Mouse (Mus musculus) layer of hippocampus, adult 9-11 months (tissue): ENCODE measurements around the gene Elmsan1.

Experiments used
- DNase-seq: peaks from one replicate; pipeline ENCODE4 v3.0.0; 2022

Elmsan1 gene

DNA sequence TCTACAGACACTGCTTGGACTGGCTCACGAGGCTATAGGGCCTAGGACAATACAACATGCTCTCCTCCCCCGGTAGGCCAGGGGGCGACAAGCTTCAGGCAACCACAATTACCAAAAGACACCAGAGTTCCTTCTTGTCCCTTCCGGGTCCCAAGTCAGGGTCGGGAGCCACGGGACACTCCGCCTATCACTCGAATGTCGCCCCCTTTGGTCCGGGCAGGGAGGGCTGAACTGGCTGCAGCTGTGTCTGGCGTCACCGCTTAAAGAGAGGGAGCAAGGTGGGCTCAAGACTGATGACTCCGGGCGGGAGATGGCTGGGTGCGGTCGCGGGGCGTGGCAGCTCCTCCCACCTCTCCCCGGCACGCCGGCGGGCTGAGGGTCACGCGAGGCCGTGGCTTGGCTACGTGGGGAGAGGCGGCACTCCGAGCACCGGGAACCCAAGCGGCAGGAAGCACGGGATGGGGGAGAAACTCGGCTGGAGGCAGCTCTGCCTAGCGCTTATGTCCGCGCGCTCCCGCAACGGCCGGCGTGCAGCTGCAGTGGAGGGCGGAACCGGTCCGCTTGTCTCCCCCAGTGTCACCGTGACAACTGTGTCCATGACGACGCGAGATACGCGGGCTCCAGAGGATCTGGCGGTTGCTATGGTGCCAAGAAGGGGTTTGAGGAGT, 70.6 kb downstream of the Elmsan1 start, which contains the start of gene Pnma1:
Gene Pnma1 (minus strand): TSS at position 536 of the 668 bp plus-strand sequence.
- DNase-seq, result peak; percentile 84

DNA sequence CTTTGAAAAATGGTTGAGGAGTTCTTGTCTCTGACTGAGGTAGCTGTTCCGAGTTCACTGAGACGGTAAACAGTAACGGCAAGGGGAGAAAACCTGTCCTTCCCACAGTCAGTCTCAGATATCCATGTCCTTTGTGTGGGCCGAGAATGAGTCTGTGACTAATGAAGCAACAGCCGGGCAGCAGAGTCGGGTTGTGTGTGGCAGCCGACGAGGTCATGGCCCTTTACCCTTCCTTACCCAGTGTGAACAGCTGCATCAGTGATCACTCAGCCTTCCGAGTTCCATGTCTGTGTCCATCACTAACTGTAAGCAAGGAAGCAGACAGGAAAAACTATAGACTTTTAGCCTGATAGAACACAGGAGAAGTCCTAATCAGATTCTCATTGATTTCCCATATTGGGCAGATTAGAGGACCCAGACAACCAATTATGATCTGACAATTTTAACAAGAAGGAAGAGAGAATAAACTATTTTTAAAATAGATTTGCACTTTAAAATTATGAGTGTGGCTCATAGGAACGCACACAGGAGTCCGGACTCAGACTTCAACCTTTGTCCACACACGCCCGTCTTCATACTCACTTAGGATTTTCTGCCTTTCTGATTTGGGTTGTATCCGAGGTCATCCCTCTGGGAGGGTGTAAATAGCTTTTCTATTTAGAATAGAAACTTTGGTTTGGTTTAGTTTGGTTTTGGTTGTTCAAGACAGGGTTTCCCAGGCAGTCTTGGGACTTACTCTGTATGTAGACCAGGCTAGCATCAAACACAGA, 76.2 kb downstream of the Elmsan1 start:
- DNase-seq, result no peak

DNA sequence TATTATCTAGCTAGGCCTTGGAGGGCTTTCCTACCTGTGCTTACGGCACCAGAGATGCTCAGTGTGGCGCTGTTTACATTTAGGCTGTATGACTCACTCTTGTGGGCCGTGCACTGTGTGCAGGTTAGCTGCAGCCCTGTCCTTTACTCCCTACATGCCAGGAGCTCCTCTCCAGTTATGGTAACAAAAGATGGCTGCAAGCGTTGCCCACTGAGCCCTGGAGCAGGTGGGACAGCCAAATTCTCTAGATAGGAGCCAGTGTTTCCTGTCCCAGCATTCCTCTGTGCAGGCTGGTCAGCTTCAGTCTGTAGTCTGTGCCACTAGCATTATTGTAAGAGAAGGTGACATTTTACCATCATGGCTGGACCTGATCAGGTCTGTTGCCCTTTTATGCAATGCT, 77.4 kb downstream of the Elmsan1 start:
- no peak for DNase-seq

DNA sequence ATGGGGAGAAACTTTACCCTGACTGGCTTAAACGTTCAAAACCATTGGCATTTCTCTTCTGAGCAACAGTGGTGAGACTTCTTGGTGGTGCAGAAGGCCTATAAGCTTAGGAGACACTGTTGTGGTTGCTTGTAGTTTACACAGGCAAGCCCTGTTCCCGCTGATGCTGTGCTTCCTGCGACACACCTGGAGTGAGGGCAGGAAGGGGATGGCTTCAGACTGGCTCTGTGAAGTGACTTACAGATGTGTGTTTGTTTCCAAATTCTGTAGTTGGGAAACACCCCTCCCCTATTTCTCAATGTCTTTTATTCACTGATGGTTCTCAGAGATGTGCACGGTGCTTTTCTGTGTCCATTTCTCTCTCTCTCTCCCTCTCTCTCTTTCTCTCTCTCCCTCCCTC, 78.5 kb downstream of the Elmsan1 start:
- no peak for DNase-seq

DNA sequence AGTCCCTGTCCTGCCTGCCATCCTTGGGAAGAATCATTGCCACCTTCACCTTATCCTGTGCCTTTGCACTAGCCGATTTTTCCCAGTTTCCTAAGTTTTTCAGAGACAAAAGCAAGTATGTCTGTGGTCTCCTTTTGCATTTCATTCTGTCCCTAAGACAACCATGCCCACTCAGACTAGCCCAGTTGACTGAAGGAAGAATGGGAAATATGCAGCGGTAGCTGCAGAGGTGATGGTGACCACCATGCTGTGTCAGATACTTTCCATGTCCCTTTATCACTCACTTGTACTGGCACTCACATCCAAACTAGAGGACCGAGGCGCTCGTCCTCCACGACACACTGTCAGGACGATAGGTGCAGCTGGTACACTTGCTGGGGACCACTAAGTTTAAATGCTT, 81.5 kb downstream of the Elmsan1 start:
- no peak for DNase-seq

DNA sequence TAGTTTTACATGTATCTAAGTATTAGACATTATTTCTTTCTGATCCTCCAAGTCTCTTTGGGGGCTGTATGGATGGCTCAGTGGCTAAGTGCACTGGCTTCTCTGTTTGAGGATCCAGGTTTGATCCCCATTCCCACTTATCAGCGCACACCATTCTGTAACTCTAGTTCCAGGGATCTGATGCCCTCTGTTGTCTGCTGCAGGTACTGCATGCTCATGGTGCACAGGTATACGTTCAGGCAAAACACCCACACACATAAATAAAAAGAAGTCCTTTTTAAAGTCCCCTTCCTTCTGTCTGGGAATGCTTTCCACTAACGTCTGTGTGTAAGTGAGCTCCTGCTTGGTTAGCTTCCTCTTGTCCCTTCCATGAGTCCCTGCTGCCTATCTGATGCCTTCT, 86.4 kb downstream of the Elmsan1 start:
- DNase-seq, result no peak

DNA sequence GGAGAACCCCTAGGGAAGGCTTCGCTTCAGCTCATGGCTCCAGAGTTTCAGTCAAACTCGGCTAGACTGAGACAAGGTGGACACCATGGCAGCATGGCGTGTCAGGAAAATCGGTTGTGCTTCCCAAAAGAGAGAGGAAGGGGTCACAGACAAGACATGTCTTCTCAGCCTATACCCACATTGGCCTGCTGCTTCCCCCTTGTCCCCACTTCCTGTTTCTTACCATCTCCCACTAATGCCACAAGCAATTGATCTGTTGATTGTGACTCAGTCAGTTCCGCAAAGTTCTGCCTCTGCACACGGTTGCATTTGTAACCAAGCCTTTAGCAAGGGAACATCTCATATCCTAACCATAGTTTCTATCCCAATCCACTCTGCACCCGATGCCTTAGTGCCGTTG, 88.8 kb downstream of the Elmsan1 start:
- no peak for DNase-seq

DNA sequence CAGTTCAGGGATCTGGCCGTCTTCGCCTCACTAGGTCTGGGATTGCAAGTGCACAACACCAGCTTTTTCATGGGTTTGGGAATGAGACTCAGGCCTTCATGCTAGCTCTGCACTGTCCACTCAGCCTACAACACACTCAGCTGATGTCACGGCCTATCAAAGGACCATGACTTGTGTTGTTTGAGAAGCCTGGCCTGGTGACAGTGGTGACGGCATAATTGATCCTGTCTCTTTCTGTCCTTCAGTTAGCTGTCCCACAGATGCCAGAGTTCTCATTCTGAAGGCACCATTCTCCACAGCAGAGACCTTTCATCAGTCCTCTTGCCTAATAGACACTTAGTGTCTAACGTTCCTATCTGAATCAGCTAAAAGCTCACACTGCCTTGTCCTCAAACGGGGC, 90.1 kb downstream of the Elmsan1 start:
- peak; percentile 76 for DNase-seq

DNA sequence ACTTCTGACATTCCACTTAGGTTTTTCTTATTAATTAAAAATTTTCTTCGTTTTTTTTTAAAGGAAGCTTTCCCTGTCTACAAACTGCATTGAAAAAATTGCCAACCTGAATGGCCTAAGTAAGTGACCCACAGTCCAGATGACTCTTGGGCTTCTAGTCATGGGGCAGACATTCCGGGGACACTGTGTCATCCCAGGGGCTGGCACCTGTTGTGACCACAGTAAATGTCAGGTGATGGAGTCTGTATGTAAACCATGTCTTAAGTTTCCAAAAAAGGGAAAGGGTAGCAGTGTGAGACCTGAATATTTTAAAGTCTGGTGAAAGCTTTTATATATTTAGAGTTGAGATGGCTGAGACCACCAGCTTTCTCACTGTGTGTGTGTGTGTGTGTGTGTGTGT, 91.8 kb downstream of the Elmsan1 start:
- DNase-seq, result no peak

DNA sequence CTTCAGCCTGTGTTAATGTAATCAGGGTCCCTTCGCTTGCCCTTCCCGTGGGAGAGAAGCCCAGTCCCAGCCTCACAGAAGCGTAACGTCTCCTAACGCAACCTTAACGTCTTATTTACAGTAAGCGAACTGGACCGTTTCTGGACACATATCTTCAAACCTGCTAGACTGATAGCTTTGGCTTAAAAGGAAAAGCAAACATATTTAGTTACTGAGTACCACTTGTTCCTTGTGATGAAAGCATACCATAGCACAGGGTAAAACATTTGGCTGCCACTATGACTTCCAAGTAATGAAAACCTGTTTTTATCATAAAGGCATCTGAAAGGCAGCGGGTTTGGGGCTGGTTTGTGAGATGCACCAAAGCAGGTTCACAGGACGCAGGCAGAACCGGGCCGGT, 92.8 kb downstream of the Elmsan1 start:
- DNase-seq, result no peak

DNA sequence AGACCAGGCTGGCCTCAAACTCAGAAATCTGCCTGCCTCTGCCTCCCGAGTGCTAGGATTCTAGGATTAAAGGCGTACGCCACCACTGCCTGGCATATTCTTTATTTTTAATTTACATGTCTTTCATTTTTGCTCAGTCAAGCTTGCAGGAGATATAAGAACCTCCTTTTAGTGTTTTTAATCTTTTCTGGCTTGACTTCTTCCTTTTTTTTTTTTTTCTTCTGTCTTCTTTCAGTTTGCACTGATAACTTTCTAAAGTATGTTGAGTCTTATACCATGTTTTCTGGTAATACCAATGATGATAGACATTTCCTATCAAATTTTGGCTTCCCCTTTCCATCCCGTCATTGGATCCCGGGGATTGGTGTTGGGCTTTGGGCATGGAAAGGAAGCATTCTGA, 99.1 kb downstream of the Elmsan1 start:
- no peak for DNase-seq

DNA sequence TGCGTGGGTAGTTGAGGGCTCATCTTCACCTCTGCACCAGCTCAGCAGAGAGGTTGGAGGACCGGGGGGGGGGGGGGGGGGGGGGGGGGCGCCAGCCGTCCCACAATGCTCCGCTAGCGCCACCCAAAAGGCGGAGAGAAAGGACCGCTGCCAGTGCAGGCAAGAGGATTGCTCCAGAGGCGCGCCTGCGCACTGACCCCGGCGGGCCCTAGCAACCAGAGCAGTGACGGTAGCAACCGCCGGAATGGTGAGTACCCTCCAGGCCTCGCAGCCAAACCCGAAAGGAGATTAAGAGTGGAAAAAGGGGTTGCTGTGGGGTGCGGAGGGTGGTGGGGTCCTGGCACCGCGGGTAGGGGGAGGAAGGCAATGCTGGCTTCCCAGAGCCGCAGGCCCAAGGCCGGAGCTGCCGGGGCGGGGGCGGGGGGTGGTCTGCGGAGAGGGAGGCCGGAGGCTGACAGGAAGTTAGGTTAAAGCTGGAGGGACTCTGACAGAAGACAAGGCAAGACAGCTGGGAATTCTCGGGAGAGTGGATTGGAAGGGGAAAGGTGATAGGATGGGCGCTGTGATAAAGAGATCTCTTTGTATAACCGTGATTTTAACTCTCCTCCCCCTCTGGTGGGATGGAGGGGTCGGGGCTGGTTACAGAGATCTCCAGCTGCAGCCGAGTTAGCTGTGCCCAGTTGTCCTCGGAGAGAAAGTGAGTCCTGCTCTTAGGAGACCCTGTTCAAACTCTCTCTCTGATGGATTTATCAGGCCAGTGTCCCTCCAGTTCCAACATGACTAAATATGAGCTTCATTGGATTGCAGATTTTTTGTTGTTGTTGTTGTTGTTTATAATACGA, 104.3 kb downstream of the Elmsan1 start, which contains the start of gene Dnal1:
Gene Dnal1 (plus strand): TSS at position 214 of the 842 bp plus-strand sequence.
- DNase-seq, result peak; percentile 89

DNA sequence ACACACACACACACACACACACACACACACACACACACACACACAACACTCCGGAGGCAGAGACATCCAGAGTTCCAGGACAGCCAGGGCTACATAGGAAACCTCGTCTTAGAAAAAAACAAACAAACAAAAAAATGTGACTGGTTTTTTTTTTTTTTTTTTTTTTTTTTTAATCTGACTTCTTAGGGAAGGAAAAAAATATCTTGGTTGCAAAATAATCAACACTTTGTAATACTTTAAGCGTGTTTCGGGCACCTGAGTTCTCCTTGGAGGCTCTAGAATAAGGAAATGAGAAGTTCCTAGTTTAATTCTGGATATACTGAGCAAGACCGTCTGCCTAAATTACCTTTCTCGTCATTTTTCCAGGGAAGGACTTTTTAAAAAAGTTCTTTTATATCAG, 105.0 kb downstream of the Elmsan1 start:
- no peak for DNase-seq

DNA sequence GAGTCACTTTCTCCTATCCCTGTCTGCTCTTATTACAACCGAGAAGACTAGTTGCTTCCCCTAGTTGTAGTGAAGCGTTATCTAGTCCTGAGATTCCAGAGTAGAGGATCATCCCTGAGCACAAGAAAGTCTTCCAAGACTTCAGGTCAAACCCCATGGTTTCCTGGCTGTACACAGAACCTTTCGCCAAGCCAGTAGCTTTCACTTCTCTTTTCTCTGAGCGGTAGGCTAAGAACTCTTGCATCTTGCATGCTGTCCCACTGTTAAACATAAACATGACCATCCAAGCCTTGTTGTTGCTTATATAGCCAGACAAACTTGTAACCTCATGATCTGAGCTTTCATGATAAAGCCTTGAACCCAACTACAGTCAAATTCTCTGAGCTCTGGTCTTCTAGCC, 107.9 kb downstream of the Elmsan1 start:
- no peak for DNase-seq

DNA sequence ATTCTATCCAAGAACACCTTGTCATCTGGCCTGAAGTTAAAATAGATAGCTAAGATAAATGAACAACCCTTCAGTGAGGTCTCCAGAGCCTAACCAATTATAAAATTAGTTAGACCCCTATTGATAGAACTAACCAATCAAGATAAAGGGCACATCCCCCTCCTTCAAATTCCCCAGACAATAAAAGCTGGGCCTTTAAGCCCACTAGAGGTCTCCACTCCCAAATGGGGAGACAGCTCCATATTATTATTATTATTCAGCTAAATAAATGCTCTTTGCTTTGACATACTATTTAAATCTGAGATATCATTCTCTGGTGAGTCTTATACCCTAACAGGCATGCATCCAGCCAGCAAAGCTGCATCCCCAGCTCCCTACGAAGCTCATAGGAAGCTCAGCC, 108.8 kb downstream of the Elmsan1 start:
- no peak for DNase-seq

DNA sequence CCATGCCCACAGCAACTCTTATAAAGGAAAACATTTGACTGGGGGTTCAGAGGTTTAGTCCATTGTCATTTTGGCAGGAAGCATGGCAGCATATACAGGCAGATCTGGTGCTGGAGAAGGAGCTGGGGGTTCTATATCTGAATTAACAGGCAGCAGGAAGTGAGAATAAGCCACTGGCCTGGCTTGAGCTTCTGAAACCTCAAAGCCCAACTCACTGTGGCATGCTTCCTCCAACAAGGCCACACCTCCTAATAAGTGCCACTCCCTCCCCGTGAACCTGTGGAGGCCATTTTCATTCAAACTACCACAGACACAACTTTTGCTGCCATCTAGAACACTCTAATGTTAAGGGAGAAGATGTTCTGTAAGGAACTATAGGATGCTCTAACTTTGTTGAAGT, 111.0 kb downstream of the Elmsan1 start:
- DNase-seq, result no peak

DNA sequence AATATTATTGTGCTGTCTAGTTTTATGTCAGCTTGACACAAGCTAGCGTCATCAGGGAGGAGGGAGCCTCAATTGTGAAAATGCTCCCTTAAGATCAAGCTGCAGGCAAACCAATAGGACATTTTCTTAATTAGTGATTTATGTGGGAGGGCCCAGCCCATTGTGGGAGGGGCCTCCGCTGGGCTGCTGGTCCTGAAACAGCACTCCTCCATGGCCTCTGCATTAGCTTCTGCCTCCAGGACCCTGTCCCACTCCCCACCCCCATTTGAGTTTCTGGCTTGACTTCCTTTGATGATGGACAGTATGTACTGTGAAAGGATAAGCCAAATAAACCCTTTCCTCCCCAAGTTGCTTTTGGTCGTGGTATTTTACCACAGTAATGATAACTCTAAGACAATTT, 111.7 kb downstream of the Elmsan1 start:
- DNase-seq, result no peak

DNA sequence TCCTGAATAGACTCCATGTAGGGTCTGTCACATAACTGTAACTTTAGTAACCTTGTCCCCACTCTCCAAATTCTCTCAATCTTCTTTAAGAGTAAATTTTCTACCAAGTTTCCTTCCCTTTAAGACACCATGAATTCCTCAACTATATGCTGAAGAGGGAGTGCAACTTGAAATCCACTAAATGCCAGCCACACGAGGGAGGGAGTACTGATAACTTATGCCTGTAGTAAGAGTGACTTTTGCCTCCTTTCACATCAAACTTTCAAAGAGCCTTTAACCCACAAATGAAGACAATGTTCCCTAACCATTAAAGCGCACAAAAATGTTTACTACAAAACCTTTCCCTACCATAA, 117.2 kb downstream of the Elmsan1 start:
- DNase-seq, result no peak

DNA sequence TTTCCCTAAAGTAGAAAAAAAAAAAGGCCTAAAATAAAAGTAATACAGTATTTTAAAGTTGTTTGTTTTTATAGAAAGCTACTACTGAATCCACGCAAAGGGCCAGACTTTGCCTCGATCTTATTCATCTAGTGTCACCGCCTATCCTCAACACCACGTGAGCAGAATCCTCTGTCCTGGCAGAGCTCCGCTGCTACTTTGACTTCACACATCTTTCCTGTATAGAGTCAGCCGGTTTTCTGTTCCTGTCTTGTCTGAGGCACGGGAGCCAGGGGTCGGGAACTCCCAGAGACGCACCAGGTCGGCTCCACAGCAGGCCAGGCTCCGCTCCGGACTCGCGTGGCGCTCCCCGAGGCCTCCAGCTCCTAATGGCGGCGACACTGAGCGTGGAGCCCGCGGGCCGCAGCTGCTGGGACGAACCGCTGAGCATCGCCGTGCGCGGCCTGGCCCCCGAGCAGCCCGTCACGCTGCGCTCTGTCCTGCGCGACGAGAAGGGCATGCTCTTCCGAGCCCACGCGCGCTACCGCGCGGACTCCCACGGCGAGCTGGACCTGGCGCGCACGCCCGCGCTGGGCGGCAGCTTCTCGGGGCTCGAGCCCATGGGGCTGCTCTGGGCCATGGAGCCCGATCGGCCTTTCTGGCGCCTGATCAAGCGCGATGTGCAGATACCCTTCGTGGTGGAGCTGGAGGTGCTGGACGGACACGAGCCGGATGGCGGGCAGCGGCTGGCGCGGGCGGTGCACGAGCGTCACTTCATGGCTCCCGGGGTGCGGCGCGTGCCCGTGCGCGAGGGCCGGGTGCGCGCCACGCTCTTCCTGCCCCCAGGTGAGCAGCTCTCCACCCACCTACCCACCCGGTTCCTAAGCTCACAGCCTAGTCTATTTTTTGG, 117.8 kb downstream of the Elmsan1 start, which contains the start of gene Acot6:
Gene Acot6 (plus strand): TSS at position 51 of the 889 bp plus-strand sequence.
- peak; percentile 15 for DNase-seq

DNA sequence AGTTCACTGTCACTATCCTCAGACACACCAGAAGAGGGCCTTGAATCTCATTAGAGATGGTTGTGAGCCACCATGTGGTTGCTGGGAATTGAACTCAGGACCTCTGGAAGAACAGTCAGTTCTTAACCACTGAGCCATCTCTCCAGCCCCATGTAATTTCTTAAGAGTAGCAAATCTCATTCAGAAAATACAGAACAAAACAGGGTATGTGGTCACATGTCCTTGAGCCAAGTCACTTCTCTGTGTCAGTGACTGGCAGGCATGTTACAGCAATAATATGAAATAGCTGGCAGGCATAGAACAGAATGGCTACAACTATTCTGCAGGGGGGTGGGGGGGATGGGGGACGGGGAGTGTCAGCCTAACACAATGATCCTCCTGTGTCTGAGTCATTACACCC, 118.6 kb downstream of the Elmsan1 start:
- DNase-seq, result no peak

DNA sequence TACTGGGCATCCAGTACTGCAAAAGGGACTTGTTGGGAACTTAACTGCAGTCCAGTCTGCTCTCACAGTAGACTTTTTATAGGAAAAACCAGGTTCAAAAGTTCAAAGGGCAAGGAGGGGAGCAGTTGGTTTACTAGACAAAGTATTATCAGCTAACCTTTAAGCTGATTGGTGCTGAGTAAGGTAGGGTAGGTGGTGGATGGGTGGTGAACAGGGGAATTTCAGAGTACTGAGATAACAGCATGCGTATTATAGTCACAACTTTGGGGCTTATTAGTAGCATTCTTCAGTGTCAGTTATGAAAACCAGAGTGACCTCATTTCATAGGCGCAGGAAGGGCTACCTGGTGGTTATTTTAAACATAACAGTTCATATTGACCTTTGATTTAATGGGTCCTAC, 119.1 kb downstream of the Elmsan1 start:
- DNase-seq, result no peak
